Mouse (Mus musculus) neutrophil, adult 83 days (primary cell): Measurements from ENCODE around the gene Arhgef39. TPM values are rescaled to one million over a fixed set of nuclear protein-coding genes. Genes with fewer than 3 reads are reported as not detected.

ENCODE experiments used
- total RNA-seq, 2 experiments: library from RNA; stranded (reverse); gene quantifications; one replicate each; pipeline ENCODE4 v1.2.4; 2023

The Arhgef39 gene
- total RNA-seq = 10 to 100 TPM; 27.3 to 36.2 TPM

GRCm38 (mm10) chr4:43499407-43500333 is at the start of gene Arhgef39:
Gene Arhgef39 (minus strand): TSS chr4:43499695.

DNA sequence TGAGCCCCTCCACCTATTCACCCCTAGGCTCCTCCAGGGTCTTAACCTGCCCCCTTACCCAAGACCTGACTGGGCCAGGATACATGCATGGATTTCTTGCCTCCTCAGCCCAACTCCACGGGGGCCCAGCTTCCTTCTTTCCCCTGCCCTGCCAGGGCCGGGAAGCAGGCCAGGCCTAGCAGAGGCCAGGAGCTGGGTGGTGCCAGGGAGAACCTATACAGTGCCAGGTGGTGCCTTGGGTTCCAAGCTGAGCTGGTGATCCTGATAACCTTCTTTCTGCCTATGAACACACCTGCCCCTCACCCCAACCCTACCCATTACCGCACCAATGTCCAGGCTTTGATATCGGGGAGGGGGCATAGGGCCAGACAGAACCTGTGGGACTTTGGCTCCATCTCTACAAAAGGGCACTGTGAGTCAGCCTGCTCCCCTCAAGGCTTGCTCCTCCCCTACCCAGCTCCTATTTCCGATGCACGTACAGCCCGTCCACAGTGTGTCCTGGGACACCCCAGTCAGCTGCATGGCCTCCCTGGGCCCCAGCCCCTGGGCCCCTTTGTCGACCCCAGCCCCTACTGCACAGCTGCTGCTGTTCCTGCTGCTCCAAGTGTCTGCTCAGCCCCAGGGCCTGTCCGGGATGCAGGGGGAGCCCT is 7.2 kb upstream of the Arhgef39 start, which contains the start of gene Car9:
TSS of gene Car9 (plus strand) at position 431 of the 650 bp plus-strand sequence.

DNA sequence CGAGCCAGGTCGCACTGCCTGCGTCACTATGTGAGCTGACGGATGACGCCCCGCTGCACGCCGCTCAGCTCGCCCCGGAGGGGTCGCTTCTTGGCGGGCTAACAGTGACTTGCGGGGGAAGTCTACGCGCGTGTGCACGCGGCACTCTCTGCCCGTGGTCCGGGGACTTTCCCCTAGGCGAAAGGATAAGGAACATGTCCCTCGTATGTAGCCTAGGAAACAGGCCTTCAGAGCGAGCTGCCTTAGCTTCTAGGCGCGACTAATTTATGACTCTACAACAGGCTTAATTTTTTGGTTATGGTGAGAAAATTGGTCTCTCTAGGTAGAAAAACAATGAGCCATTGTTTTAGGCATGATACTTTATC is 6.7 kb downstream of the Arhgef39 start, which contains the start of gene Ccdc107:
TSS of gene Ccdc107 (plus strand) at position 80 of the 365 bp plus-strand sequence.

DNA sequence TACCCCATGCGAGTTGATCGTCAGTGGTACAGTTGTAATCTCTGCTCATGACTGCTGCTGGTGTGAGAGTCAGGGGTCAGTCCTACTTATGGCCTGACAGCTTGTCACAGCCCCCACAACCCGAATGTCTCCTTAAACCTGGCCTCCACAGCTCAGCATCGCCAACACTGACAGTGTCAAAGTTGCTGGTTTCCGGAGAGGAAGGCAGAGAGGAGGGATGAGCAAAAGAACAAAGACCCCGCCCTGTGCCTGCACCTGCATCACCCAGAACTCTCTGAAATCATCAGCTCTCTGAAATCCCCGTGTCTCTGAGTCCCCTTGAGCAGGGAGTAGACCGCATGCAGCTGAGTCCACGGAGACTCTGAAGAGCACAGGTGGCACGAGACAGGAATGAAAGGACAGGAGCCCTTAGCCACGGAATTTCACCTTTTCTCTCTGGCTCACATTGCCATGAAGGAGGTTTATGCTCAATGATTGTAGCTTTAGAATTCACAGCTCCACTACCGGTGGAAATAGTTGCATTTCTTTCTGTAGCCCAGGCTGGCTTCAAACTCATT is 15.9 kb downstream of the Arhgef39 start, which contains the start of gene Sit1:
TSS of gene Sit1 (minus strand) at position 200 of the 557 bp plus-strand sequence.

DNA sequence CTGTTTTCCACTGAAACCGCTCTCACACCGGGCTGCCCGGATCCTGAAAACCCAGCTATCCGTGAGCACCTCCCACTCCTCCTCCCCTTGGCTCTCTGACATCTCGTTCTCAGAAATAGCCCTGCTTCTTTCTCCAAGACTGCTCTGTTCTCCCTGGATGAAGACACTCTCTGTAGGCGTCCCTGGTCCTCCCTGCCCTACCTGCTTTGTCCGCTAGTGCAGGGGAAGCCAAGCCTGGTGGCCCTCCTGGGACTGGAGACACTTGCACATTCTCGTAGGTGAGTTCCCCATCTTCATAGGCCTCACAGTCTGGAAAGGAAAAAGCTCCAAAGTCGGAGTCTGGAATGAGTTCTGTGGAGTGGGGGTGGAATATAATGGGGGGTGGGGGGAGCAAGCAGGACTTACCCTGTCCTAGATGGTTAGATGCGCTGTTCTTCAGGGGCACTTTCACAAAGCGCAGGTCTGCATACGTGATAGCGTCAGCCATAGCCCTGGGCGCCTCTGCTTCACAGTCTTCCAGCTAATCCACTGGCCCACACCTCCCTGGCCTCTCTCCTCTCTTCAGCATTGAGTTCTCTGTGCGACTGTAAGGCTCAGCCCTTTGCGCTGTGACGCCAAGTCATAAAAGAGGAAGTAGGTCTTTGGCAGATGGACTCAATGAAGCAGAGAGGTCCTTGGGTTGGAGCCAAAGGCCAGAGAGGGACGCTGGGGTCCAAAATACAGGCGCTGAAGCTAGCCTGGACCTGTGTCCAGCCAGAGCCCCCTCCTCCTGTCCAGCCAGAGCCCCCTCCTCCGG is 45.3 kb downstream of the Arhgef39 start, which contains the start of gene Cd72:
TSS of gene Cd72 (minus strand) at position 588 of the 796 bp plus-strand sequence.

Other genes with a start within 250 kb of the Arhgef39 start
- not detected for gene Atp8b5, start 232.5 kb downstream of the Arhgef39 start, total RNA-seq
- gene Rusc2, start 117.7 kb downstream of the Arhgef39 start, total RNA-seq = 1 to 10 TPM; 2.5 to 3.2 TPM
- not detected for gene Fam166b, start 70.6 kb downstream of the Arhgef39 start, total RNA-seq
- gene Tesk1, start 57.8 kb downstream of the Arhgef39 start, total RNA-seq = 1 to 10 TPM; 4.2 to 7.0 TPM
- 1 to 10 TPM; 3.0 to 5.0 TPM for gene Cd72, start 45.1 kb downstream of the Arhgef39 start, total RNA-seq
- not detected for gene Sit1, start 16.0 kb downstream of the Arhgef39 start, total RNA-seq
- gene Ccdc107, start 6.8 kb downstream of the Arhgef39 start, total RNA-seq = 1 to 10 TPM; 4.0 to 7.5 TPM
- gene Car9, start 7.3 kb upstream of the Arhgef39 start, total RNA-seq = 1 to 10 TPM; 1.1 to 1.2 TPM
- 1 to 10 TPM; 1.8 TPM for gene Tpm2, start 24.1 kb upstream of the Arhgef39 start, total RNA-seq
- gene Creb3, start 62.6 kb upstream of the Arhgef39 start, total RNA-seq = 10 to 100 TPM; 49.0 to 54.9 TPM
- gene Tln1, start 63.0 kb upstream of the Arhgef39 start, total RNA-seq = 100 to 1,000 TPM; 552 to 557 TPM
- gene Rgp1, start 79.0 kb upstream of the Arhgef39 start, total RNA-seq = 10 to 100 TPM; 50.0 to 56.1 TPM
- 10 to 100 TPM; 30.8 to 30.9 TPM for gene Gba2, start 79.2 kb upstream of the Arhgef39 start, total RNA-seq
- not detected for gene Msmp, start 84.8 kb upstream of the Arhgef39 start, total RNA-seq
- under 1 TPM; 0.26 to 0.42 TPM for gene Npr2, start 132.2 kb upstream of the Arhgef39 start, total RNA-seq
- not detected for gene Spag8, start 153.9 kb upstream of the Arhgef39 start, total RNA-seq
- 10 to 100 TPM; 12.7 to 17.6 TPM for gene Hint2, start 156.8 kb upstream of the Arhgef39 start, total RNA-seq
- under 1 TPM; 0.31 to 0.57 TPM for gene Tmem8b, start 169.3 kb upstream of the Arhgef39 start, total RNA-seq
- gene Fam221b, start 169.4 kb upstream of the Arhgef39 start, total RNA-seq = under 1 TPM in 1 of 2 experiments, not detected in 1; 0.09 TPM
- gene Olfr70, start 201.1 kb upstream of the Arhgef39 start, total RNA-seq = not detected
- not detected for gene Olfr71, start 210.6 kb upstream of the Arhgef39 start, total RNA-seq
- not detected for gene Hrct1, start 227.5 kb upstream of the Arhgef39 start, total RNA-seq
- not detected for gene Spaar, start 230.3 kb upstream of the Arhgef39 start, total RNA-seq